Mouse (Mus musculus): Measurements from ENCODE around the gene Slc25a4. TPM values are rescaled to one million over a fixed set of nuclear protein-coding genes. Genes with fewer than 3 reads are reported as not detected.

Slc25a4 gene
- 120 and 194 TPM in 2 replicates for polyA plus RNA-seq (2012; rRNA removed)

DNA sequence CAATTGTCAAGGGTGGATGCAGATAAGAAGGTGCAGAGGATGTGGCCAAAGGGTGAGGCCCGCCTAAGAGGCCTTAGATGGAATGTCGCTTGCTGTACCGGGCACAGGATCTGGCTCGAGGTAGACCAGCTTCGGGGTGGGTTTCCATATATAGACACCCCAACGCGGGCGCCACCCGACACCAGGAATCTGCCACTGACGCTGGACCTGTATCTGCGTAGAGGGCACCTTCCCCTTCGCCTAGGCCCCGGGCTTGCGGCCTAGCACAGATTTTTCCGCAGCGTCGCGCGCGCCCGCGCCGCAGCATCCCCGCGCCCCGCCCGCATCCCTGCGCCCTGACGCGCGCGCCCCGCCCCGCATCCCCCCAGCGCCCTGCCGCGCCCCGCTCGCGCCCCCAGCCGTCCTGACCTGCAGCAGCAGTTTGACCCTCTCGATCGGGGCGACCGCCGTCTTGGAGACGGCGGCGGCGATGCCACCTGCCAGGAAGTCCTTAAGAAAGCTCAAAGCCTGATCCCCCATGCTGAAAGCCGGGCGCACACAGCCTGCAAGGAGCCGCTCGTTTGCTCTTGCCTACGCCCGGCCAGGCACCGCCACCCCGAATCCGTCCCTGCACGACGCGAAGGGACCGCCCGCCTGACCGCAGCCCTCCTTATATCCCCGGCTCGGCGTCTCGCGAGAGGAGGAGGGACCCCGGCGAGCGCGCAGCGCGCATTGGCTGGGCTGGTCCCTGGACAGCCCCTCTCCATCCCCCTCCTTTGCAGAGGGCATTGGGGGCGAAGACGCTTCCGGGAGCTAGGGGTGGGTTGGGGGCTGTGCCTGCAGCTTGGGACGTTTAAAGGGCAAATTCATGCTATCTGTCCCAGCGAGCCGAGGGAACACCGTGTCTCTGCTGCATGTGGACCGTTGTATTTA, at the start of gene Slc25a4:
TSS of gene Slc25a4 (minus strand) at position 881 of the 912 bp plus-strand sequence.

Other genes starting within 250 kb of the Slc25a4 start
- 0.05 and 0.29 TPM in 2 replicates for gene 1700029J07Rik, start 236.0 kb downstream of the Slc25a4 start, polyA plus RNA-seq (2012; rRNA removed)
- gene Ufsp2, start 235.8 kb downstream of the Slc25a4 start, polyA plus RNA-seq (2012; rRNA removed) = 9.4 and 11.1 TPM in 2 replicates
- gene Lrp2bp, start 212.0 kb downstream of the Slc25a4 start, polyA plus RNA-seq (2012; rRNA removed) = 0.08 TPM in 1 of 2 replicates, not detected in the other
- gene Ankrd37, start 205.6 kb downstream of the Slc25a4 start, polyA plus RNA-seq (2012; rRNA removed) = 4.3 and 12.7 TPM in 2 replicates
- gene Cfap97, start 59.5 kb downstream of the Slc25a4 start, polyA plus RNA-seq (2012; rRNA removed) = 1.9 and 2.0 TPM in 2 replicates
- 5.2 and 6.3 TPM in 2 replicates for gene Snx25, start 59.1 kb downstream of the Slc25a4 start, polyA plus RNA-seq (2012; rRNA removed)
- not detected in 2 replicates for gene Helt, start 83.4 kb upstream of the Slc25a4 start, polyA plus RNA-seq (2012; rRNA removed)

Measured in colon, adult 2 months (tissue).